Mouse (Mus musculus) MEL (cell line): ENCODE measurements around the gene Zdhhc24. TPM values are rescaled to one million over a fixed set of nuclear protein-coding genes. Genes with fewer than 3 reads are reported as not detected.
A peak's percentile ranks its signal among the peaks of the same experiment; 100 is the strongest.

Experiments
- DNase-seq: peaks from one replicate; pipeline ENCODE4 v3.0.0; 2011; ENCODE audit warnings: low read depth, low spot score
- H3K27ac ChIP-seq: 2 replicates; pipeline ENCODE4 v1.5.1; 2012; ENCODE audit warnings: low read depth, mild to moderate bottlenecking, control low read depth, low read length, moderate library complexity; ENCODE audit not compliant: control insufficient read depth
- H3K27me3 ChIP-seq, 2 experiments: fragments of 150-350 bp in 1 of 2; sonication (generic) in 1 of 2; 2 replicates each; pipeline ENCODE4 v1.6.1; 2012; ENCODE audit warnings: low read length in 2 of 2, mild to moderate bottlenecking in 2 of 2, improper control_type of control experiment in 1 of 2, moderate library complexity in 1 of 2; ENCODE audit not compliant: insufficient read depth in 2 of 2, control insufficient read depth in 1 of 2
- H3K36me3 ChIP-seq, 2 experiments: 2 replicates each; pipeline ENCODE4 v1.6.1; 2012 to 2014; ENCODE audit warnings: low read length in 2 of 2, improper control_type of control experiment in 1 of 2, inconsistent platforms in 1 of 2, mild to moderate bottlenecking in 1 of 2; ENCODE audit not compliant: insufficient read depth in 2 of 2, control insufficient read depth in 1 of 2
- H3K4me1 ChIP-seq, 2 experiments: fragments of 150-350 bp in 1 of 2; sonication (generic) in 1 of 2; 2 replicates each; pipeline ENCODE4 v1.6.1; 2012; ENCODE audit warnings: low read length in 2 of 2, improper control_type of control experiment in 1 of 2, mild to moderate bottlenecking in 1 of 2; ENCODE audit not compliant: insufficient read depth in 2 of 2, control insufficient read depth in 1 of 2
- H3K4me3 ChIP-seq, 2 experiments: fragments of 150-350 bp in 1 of 2; sonication (generic) in 1 of 2; 2 replicates each; pipeline ENCODE4 v1.5.1; 2012; ENCODE audit warnings: low read depth in 2 of 2, low read length in 2 of 2, mild to moderate bottlenecking in 2 of 2, moderate library complexity in 2 of 2, control low read depth in 1 of 2, improper control_type of control experiment in 1 of 2; ENCODE audit not compliant: control insufficient read depth in 1 of 2, insufficient read depth in 1 of 2
- H3K79me2 ChIP-seq: 2 replicates; pipeline ENCODE4 v1.6.1; 2012; ENCODE audit warnings: mild to moderate bottlenecking, low read length, moderate library complexity; ENCODE audit not compliant: control insufficient read depth, poor library complexity, insufficient read depth
- H3K9ac ChIP-seq: 2 replicates; pipeline ENCODE4 v1.6.1; 2012; ENCODE audit warnings: low read depth, mild to moderate bottlenecking, control low read depth, low read length, moderate library complexity; ENCODE audit not compliant: control insufficient read depth, poor library complexity, severe bottlenecking
- H3K9me3 ChIP-seq: fragments of 150-350 bp; sonication (generic); replicated peaks from 2 replicates; pipeline ENCODE4 v1.6.1; 2012; ENCODE audit warnings: mild to moderate bottlenecking, low read length, improper control_type of control experiment, moderate library complexity; ENCODE audit not compliant: insufficient read depth
- EP300 ChIP-seq, 2 experiments: IDR thresholded peaks; 2 replicates each; pipeline ENCODE4 v1.6.1; 2011; ENCODE audit warnings: improper control_type of control experiment in 2 of 2, low read length in 2 of 2, low read depth in 1 of 2, mild to moderate bottlenecking in 1 of 2
- GATA1 ChIP-seq: IDR thresholded peaks from 2 replicates; pipeline ENCODE4 v1.6.1; 2011; ENCODE audit warnings: low read depth, low read length, improper control_type of control experiment
- HCFC1 ChIP-seq: IDR thresholded peaks from 2 replicates; pipeline ENCODE4 v1.6.1; 2012; ENCODE audit warnings: low read depth, mild to moderate bottlenecking, inconsistent platforms, low read length, improper control_type of control experiment, moderate library complexity
- KAT2A ChIP-seq: conservative IDR thresholded peaks from 2 replicates; pipeline ENCODE4 v1.6.1; 2012; ENCODE audit warnings: low read depth, low read length, improper control_type of control experiment, inconsistent platforms
- MAFK ChIP-seq: IDR thresholded peaks from 2 replicates; pipeline ENCODE4 v1.6.1; 2011; ENCODE audit warnings: low read depth, mild to moderate bottlenecking, low read length, improper control_type of control experiment, borderline replicate concordance
- MYB ChIP-seq: IDR thresholded peaks from 2 replicates; pipeline ENCODE4 v1.6.1; 2011; ENCODE audit warnings: mild to moderate bottlenecking, low read depth, low read length, improper control_type of control experiment
- MYC ChIP-seq: IDR thresholded peaks from 2 replicates; pipeline ENCODE4 v1.6.1; 2011; ENCODE audit warnings: low read depth, mild to moderate bottlenecking, low read length, improper control_type of control experiment, moderate library complexity
- NRF1 ChIP-seq: IDR thresholded peaks from 2 replicates; pipeline ENCODE4 v1.6.1; 2014; ENCODE audit warnings: low read depth, mild to moderate bottlenecking, inconsistent platforms, low read length, improper control_type of control experiment, moderate library complexity; ENCODE audit not compliant: poor library complexity, insufficient read depth, severe bottlenecking
- POLR2AphosphoS2 ChIP-seq: IDR thresholded peaks from 2 replicates; pipeline ENCODE4 v1.6.1; 2011; ENCODE audit warnings: low read length, improper control_type of control experiment
- POLR2AphosphoS5 ChIP-seq: IDR thresholded peaks from 2 replicates; pipeline ENCODE4 v1.6.1; 2012; ENCODE audit warnings: low read depth, borderline replicate concordance, mild to moderate bottlenecking, inconsistent platforms, low read length, moderate library complexity, mixed read lengths
- UBTF ChIP-seq: IDR thresholded peaks from 2 replicates; pipeline ENCODE4 v1.6.1; 2012; ENCODE audit warnings: low read depth, mild to moderate bottlenecking, inconsistent platforms, low read length, improper control_type of control experiment, moderate library complexity, borderline replicate concordance; ENCODE audit not compliant: insufficient read depth
- ZKSCAN1 ChIP-seq: IDR thresholded peaks from 2 replicates; pipeline ENCODE4 v1.6.1; 2012; ENCODE audit warnings: low read depth, mild to moderate bottlenecking, inconsistent platforms, low read length, improper control_type of control experiment, moderate library complexity
- ZNF384 ChIP-seq: IDR thresholded peaks from 2 replicates; pipeline ENCODE4 v1.6.1; 2012; ENCODE audit warnings: low read depth, mild to moderate bottlenecking, inconsistent platforms, low read length, improper control_type of control experiment
- polyA plus RNA-seq, 2 experiments: library from polyadenylated mRNA; stranded (reverse) in 1 of 2; unstranded in 1 of 2; fragments of >175 nt in 1 of 2; fragments of >200 nt in 1 of 2; gene quantifications; 2 replicates each; pipeline versions ENCODE4 v1.2.1 to v1.2.4; 2012; ENCODE audit warnings: low replicate concordance in 2 of 2, low read depth in 1 of 2; ENCODE audit not compliant: insufficient read length in 2 of 2, insufficient read depth in 1 of 2, missing spikeins in 1 of 2
- total RNA-seq: library from RNA; depleted of rRNA; stranded (reverse); fragments of 300-350 nt; gene quantifications from 2 replicates; pipeline ENCODE4 v1.2.3, GENCODE M21; 2012

Zdhhc24 gene
- total and polyA plus RNA-seq, 3 experiments, result 15.8 to 21.1 TPM; not detected in 1

GRCm38 (mm10) chr19:4840848-4841247 lies 37.6 kb upstream of the Zdhhc24 start (continued):
- TF ChIP-seq MYC (0 out of 2 replicates have a peak, but pooled peaks have one; percentile 35), KAT2A (no peak), ZKSCAN1 (no peak), UBTF (no peak), POLR2AphosphoS2 (no peak), GATA1 (peak; percentile 85), MAFK (no peak), HCFC1 (no peak)

- no peak overlapping the region for H3K4me3 ChIP-seq
- TF ChIP-seq MYC, result no peak
- TF ChIP-seq MYB, result no peak
- TF ChIP-seq NRF1, result no peak
- TF ChIP-seq, all 39 proteins: peak for 0
- Histone ChIP-seq H3K79me2 (peaks cover 8% of the 10 kb centered on the region), H3K27ac (no peak overlapping the region), H3K36me3 (peaks cover 0 to 14% of the 10 kb centered on the region in 2 experiments; a peak in 2 of 4 replicates), H3K27me3 (no peaks in the 10 kb centered on the region), H3K9ac (no peak overlapping the region), H3K9me3 (no peaks in the 10 kb centered on the region), H3K4me1 (peaks cover 25 to 27% of the 10 kb centered on the region in 2 experiments)
- no peak for DNase-seq
These were observed 35.9 kb upstream of the Zdhhc24 start for GRCm38 (mm10) chr19:4842611-4843010.

GRCm38 (mm10) chr19:4845846-4846245 lies 32.6 kb upstream of the Zdhhc24 start:
- peaks cover 15 to 20% of the 10 kb centered on the region in 2 experiments for H3K4me1 ChIP-seq
- no peaks in the 10 kb centered on the region for H3K79me2 ChIP-seq
- H3K4me3 ChIP-seq, result peak overlapping the region in 1 of 2 experiments; percentile 10; a peak in 1 of 4 replicates
- H3K9ac ChIP-seq, result no peak overlapping the region
- TF ChIP-seq ZNF384, result peak; percentile 79
- TF ChIP-seq EP300 (IDR thresholded peaks at IDR 0.05; ENCODE audit: low read depth in 1 of 2, low read length in 2 of 2), result 0 out of 4 replicates have a peak, but pooled peaks of 1 of the 2 experiments have one; percentile 30
- 0 out of 2 replicates have a peak, but pooled peaks have one; percentile 32 for TF ChIP-seq MYC
- TF ChIP-seq ZKSCAN1, result no peak
- TF ChIP-seq POLR2AphosphoS5, result no peak
- H3K36me3 ChIP-seq, result peaks cover 0 to 12% of the 10 kb centered on the region in 2 experiments; a peak in 2 of 4 replicates
- no peaks in the 10 kb centered on the region for H3K9me3 ChIP-seq
- peak; percentile 57 for DNase-seq
- H3K27me3 ChIP-seq, result no peaks in the 10 kb centered on the region; a peak in 2 of 4 replicates
- peak overlapping the region; percentile 31 for H3K27ac ChIP-seq
